Mouse (Mus musculus) myocyte (in vitro differentiated cells): ENCODE measurements around the gene Ppdpf.

Experiments used
- MAX ChIP-seq: IDR thresholded peaks from one replicate; pipeline ENCODE4 v1.6.1; 2011; ENCODE audit warnings: low read depth, mild to moderate bottlenecking, control low read depth
- POLR2A ChIP-seq: IDR thresholded peaks from one replicate; pipeline ENCODE4 v1.6.1; 2011; ENCODE audit warnings: low read depth, mild to moderate bottlenecking, control low read depth, moderate library complexity; ENCODE audit not compliant: insufficient read length
- TCF12 ChIP-seq: IDR thresholded peaks from one replicate; pipeline ENCODE4 v1.6.1; 2011; ENCODE audit warnings: mild to moderate bottlenecking, control low read depth; ENCODE audit not compliant: poor library complexity, insufficient read depth, severe bottlenecking
- USF1 ChIP-seq: IDR thresholded peaks from one replicate; pipeline ENCODE4 v1.6.1; 2011; ENCODE audit warnings: low read depth, mild to moderate bottlenecking, control low read depth, moderate library complexity

DNA sequence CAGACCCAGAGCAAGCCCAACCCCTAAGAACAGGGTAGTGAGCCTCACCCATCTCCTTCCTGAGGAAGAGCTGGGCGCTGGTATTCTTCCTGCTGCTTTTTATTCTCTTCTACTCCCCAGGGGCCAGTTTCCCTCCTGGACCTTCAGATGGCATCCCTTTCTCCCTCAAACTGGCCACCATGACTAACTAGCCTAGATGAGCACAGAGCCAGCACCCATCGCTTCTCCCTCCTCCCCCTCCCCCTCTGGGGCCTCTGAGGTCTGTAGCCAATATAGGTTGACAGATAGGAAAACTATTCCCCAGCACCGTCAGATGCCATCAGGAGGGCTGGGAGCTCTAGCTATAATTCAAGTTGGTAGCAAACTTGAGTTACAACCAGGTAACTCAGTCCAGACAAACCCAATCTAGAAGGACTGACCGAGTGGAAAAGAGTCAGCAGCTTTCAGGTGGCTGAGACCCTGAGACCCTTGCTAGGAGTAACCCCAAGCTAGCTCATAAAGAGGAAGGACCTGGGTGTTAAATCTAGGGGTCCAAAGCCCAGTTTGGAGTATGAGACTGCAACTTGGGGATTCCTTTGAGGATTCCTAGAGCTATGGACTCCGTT, 31.9 kb downstream of the Ppdpf start:
- TF ChIP-seq POLR2A (no peak), USF1 (no peak), MAX (no peak), TCF12 (no peak)
